Mouse (Mus musculus) lung, postnatal 4 days (tissue): Measurements from ENCODE around the gene Peak1.

Source experiments
- DNase-seq, 2 experiments: peaks; one replicate each; pipeline ENCODE4 v3.0.0; 2021

Gene Peak1

GRCm38 (mm10) chr9:56415935-56416607, 1.8 kb downstream of the Peak1 start:
- DNase-seq: no peak

DNA sequence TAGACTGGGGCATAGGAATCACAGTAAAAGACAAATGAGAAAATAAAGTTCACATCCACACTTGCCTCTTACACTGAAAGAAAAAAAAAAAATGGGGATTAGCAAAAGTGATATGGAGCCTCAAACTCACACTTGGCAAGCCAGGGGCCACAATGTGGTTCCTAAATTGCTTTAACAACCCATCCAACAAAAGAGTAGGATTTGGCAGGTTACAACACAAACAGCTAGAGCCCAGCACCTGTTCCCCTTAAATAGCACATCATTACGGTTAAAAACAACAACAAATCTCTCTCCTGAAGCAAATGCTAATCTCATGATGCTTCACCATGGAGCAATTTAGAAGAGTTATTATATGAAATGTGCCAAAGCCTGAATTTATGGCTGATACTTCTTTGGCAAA, 2.5 kb downstream of the Peak1 start:
- no peak for DNase-seq

- no peak for DNase-seq
Measured at GRCm38 (mm10) chr9:56414322-56414721, 3.5 kb downstream of the Peak1 start.

DNA sequence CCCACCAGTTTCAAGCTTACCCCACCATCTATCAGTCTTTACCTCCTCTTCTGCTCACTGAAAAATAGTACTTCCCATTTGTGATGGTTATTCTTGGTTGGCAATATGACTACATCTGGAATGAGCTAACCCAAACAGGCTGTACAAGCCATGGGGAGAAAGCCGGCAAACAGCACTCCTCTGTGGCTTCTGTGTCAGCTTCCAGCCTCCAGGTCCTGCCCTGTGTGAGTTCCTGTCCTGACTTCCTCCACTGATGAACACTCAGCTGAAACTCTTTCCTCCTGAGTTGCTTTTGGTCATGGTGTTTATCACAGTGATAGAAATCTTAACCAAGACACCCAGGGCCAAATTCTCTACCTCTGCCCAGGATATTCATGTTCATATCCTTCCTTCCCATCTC, 5.2 kb downstream of the Peak1 start:
- no peak for DNase-seq

DNA sequence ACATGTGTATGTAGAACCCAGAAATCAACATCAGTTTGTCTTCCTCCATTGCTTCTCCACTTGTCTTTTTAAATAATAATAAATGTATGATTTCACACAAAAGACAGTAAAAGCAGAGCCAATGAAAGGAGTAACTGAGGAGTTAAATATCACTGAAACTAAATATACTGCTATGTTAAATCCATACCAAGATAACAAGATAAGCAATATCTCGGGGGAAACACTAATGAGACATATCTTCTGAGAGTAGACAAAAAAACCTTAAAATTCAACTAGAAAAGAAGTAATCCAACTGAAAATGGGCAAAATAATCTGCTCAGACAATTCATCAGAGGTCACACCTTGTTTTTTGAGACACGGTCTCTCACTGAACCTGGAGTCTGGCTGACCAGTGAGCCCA, 7.9 kb downstream of the Peak1 start:
- no peak for DNase-seq

- DNase-seq: no peak
Measured at GRCm38 (mm10) chr9:56404619-56405018, 13.2 kb downstream of the Peak1 start.

GRCm38 (mm10) chr9:56396306-56396705, 21.6 kb downstream of the Peak1 start:
- DNase-seq: no peak

DNA sequence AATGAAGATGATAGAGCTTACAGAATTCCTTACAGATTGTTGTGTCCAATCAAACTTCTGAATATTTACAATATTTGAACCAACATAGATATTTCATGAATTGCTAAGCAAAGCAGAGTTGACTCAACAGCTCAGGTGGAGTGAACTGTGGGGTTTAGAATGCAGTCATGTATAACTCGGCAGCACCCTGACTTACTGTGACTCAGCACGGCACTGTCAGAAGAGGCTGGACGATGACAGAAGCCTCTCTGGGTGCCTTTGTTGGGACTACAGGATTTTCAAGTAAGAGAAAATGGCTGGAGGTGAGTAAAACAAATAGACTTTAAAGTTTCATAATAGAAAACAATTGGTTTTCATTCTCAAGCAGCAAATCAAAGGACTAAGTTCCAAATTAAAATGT, 25.0 kb downstream of the Peak1 start:
- no peak for DNase-seq

- no peak for DNase-seq
Measured at GRCm38 (mm10) chr9:56382786-56383185, 35.1 kb downstream of the Peak1 start.

DNA sequence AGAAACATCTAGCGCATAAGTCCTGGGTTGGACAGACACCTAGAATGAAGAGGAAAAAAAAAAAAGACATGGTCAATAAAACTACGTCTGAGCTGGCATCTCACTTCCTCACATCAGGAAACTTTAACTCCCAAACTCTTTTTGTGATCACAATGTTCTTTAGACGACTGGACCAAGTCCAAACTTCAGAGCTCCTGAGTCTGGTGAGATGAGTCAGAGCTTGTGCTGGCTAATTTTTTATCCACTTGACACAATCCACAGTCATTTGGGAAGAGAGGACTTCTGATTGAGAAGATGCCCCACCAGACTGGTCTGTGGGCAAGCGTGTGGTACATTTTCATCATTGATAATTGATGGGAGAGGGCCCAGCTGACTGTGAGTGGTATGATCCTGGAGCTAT, 43.5 kb downstream of the Peak1 start:
- DNase-seq: no peak

GRCm38 (mm10) chr9:56370710-56371109, 47.2 kb downstream of the Peak1 start:
- DNase-seq: no peak

- no peak for DNase-seq
Measured at GRCm38 (mm10) chr9:56368814-56369213, 49.1 kb downstream of the Peak1 start.

- no peak for DNase-seq
Measured at GRCm38 (mm10) chr9:56363306-56363705, 54.6 kb downstream of the Peak1 start.

DNA sequence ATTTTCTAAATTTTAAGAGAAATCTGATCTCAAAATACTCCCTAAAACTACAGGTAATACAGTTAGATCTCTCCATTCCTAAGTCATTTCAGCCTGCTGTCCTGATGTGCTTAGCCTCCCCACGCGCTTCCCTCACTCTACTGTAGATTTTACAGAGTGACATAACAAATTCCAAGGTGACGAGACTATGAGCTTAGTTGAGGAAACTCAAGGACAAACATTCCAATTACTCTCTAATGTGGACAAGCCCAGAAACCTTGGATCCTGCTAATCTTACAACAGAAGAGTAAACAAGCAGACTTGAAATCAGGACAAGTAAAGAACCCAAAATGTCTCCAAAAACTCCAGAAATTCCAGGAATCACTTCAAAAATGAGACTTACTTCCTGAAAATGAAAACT, 58.6 kb downstream of the Peak1 start:
- no peak for DNase-seq

DNA sequence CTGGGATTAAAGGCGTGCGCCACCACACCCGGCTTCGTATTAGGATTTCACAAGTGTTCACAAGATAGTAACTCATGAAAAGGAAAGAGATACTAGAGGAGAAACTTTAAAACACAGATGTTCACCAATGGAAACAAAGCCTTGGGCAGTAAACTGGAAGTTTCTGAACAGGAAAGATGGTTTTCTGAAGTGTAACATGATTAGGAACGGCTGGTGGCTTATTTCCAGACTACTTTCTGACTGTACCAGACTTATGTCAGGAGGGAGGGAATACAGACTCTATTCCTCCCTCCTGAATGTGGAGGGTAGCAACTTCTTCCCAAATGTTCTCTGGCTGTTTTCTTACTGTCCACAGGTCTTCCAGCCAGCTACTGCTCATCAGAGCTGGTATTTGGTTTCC, 62.7 kb downstream of the Peak1 start:
- DNase-seq: no peak

- DNase-seq: no peak
Measured at GRCm38 (mm10) chr9:56346321-56346720, 71.5 kb downstream of the Peak1 start.

DNA sequence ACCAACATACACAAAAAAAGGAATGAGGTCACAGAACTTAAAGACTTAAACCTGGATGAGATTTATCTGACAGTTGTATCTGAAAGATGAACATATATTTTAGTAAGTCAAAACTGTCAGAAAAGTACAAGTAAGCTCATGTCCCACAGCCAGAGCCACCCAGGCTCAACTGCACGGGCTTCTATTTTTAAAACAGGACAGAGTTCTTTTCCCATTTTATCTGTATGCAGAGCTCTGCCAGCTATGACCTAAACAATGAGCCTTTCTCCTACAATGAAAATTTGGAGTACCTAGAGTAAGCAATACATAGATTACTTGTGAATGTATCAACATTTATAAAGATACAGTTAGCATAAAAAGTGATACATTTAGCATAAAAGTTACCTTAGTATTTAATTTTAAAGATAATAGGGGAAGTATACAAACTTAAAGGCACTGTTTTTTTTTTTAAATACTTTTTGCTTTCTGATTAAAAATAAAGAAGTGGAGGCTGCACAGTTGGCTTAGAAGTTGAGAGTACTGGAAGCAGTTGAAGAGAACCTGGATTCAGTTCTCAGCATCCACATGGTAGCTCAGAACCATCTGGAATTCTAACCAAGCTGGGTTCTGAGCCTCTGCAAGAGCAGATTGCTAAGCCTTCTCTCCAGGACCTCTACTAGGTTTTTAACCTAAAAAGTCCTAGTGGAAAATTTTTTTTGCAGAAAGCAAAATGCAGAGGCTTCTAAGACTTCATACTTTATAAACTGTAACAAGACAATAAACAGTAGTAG, 78.3 kb downstream of the Peak1 start:
- DNase-seq: no peak

DNA sequence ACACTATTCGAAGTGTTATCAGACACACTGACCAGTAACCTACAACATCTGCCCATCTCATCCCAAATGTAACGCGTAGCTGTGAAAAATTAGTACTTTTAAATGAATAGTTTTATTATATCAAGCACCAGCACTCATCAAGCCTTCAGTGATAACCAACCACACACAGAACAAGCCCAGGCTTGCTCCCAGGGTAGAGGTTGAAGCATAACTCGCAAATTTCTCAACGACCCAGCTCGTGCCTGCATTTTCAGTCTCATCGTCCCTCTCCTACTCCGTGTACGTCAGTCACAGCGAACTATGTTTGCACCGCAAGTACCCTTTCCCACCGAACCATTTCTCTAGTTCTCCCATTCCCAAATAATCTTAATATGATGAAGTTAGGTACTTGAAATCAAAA, 83.5 kb downstream of the Peak1 start:
- DNase-seq: no peak

DNA sequence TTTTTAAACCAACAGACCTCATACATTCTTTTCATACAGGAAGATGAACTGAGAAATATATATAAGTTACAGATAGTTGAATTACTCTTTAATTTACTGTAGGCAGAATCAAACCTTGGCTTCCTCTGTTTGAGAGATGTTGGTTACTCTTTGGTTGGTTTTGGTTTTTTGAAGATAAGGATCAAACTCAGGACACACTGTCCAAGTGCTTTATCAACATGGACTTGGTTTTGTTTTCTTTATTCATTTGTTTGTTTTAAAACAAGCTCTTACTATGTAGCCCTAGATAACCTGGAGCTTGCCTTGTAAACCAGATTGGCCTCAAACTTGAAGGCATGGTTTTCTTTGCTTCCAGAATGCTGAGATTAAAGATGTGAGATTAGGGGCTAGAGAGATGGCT, 85.1 kb downstream of the Peak1 start:
- no peak for DNase-seq

GRCm38 (mm10) chr9:56326511-56327005, 91.3 kb downstream of the Peak1 start:
- DNase-seq: no peak

- no peak for DNase-seq
Measured at GRCm38 (mm10) chr9:56325725-56326124, 92.1 kb downstream of the Peak1 start.

DNA sequence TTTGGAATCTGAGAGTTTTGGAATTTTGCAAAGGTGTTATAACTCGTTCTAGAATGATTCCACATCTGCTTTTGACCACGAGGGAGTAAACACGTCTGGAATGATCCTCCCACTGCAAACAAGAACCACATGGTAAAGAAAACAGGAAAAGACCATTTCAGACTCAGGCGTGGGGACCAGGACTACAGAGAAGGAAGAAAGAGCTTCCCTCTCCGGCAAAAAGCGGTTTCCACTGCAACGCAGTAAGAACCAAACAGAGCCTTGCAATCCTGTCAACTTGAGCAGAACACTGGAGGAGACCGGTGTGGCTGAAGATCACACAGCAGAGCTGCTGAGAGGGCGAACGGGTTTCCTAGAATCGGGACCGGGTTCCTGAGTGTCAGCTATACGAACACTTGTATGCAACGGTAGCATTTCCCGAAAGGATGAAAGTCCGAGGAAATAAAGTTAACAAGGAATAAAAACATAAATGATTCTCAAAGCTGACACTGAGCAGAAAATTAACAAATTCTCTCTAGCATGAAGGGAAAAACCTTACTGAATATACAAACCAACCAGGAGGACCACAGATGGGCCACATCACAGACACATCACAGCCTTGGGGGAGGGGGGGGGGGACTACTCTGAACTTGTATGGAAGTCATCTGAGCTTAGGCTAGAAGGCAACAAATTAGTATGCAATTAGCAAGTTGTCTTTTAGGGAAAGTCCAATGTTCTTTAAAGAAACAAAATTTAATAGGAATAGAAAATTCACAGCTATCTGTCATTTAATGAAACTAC, 93.1 kb downstream of the Peak1 start:
- peak; percentile 8 to 23 for DNase-seq

- DNase-seq: no peak
Measured at GRCm38 (mm10) chr9:56321291-56321690, 96.6 kb downstream of the Peak1 start.

DNA sequence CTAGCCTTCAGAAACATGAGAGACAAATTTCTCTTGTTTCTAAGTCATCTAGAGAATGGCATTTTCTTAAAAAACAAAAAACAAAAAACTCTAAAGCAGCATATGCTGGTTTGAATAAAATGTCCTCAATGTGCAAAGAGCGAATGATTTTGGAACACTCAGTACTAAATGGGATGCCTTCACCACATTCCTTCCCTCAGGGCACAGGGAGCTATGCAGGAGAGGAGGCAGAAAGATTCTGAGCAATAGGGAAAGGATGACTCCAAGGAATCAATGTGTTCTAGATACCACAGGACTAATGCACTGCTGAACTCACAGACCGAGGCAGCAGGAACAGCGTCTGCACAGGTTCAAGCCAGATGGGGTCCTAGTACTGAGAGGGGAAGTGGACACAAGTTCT, 103.5 kb downstream of the Peak1 start:
- DNase-seq: no peak
